Mouse (Mus musculus): ENCODE results near the gene Ankrd22. TPM values are rescaled to one million over a fixed set of nuclear protein-coding genes. Genes with fewer than 3 reads are reported as not detected.

The Ankrd22 gene
- total RNA-seq, 2 experiments from 2014 or later = 0.41 TPM; not detected in 1

- no peak for DNase-seq (ENCODE audit: low spot score in 2 of 2)
- intact Hi-C loops (cut with DNase I) = no loop called here
Observed at GRCm38 (mm10) chr19:34104841-34105240, 61.0 kb downstream of the Ankrd22 start.

GRCm38 (mm10) chr19:34101888-34102287 is 64.0 kb downstream of the Ankrd22 start:
- no peak for DNase-seq (ENCODE audit: low spot score in 2 of 2)
- intact Hi-C loops (cut with DNase I) = no loop called here

GRCm38 (mm10) chr19:34100633-34101032 is 65.2 kb downstream of the Ankrd22 start, which contains the start of gene Lipm:
Lipm (plus strand) TSS chr19:34100933.
- intact Hi-C loops (cut with DNase I) = no loop called here
- DNase-seq (ENCODE audit: low spot score in 2 of 2) = no peak

- intact Hi-C loops (cut with DNase I) = no loop called here
- no peak for DNase-seq (ENCODE audit: low spot score in 2 of 2)
Observed at GRCm38 (mm10) chr19:34096228-34096627, 69.6 kb downstream of the Ankrd22 start.

- intact Hi-C loops (cut with DNase I) = no loop called here
- DNase-seq (ENCODE audit: low spot score in 2 of 2) = no peak
Observed at GRCm38 (mm10) chr19:34095381-34095780, 70.5 kb downstream of the Ankrd22 start.

GRCm38 (mm10) chr19:34089011-34089680 is 76.7 kb downstream of the Ankrd22 start:
- no peak for DNase-seq (ENCODE audit: low spot score in 2 of 2)
- intact Hi-C loops (cut with DNase I) = no loop called here

GRCm38 (mm10) chr19:34078130-34078529 is 87.7 kb downstream of the Ankrd22 start:
- intact Hi-C loops (cut with DNase I) = no loop called here
- DNase-seq (ENCODE audit: low spot score in 2 of 2) = no peak

GRCm38 (mm10) chr19:34074239-34074638 is 91.6 kb downstream of the Ankrd22 start:
- intact Hi-C loops (cut with DNase I) = no loop called here
- no peak for DNase-seq (ENCODE audit: low spot score in 2 of 2)

Other genes starting within 250 kb of the Ankrd22 start
- not detected for gene Lipf, start 204.9 kb downstream of the Ankrd22 start, total RNA-seq (2021)
- not detected for gene Lipk, start 157.8 kb downstream of the Ankrd22 start, total RNA-seq (2021)
- not detected for gene Lipn, start 98.7 kb downstream of the Ankrd22 start, total RNA-seq (2021)
- not detected for gene Lipm, start 65.1 kb downstream of the Ankrd22 start, total RNA-seq (2021)
- gene Stambpl1, start 26.2 kb upstream of the Ankrd22 start, total RNA-seq (2021) = 10 to 100 TPM; 18.0 to 18.4 TPM
- gene Acta2, start 89.5 kb upstream of the Ankrd22 start, total RNA-seq (2021) = 10 to 100 TPM; 18.2 to 18.9 TPM
- gene Fas, start 124.6 kb upstream of the Ankrd22 start, total RNA-seq (2021) = 1 to 10 TPM; 1.6 to 1.7 TPM

Measured in left cerebral cortex, postnatal 36 days (tissue).